Mouse (Mus musculus): ENCODE results near the gene Eif4e3.

GRCm38 (mm10) chr6:99656088-99656487, 10.5 kb downstream of the Eif4e3 start:
- no peak for TF ChIP-seq CTCF (IDR thresholded peaks at IDR 0.05; ENCODE audit: control insufficient read depth, insufficient read depth, insufficient replicate concordance, low read depth, low read length)
- TF ChIP-seq POLR2A (IDR thresholded peaks at IDR 0.05; ENCODE audit: control insufficient read depth, low read depth, low read length), result no peak

All from testis, adult 2 months (tissue).